Mouse (Mus musculus): Measurements from ENCODE around the gene Htr2a.

GRCm38 (mm10) chr14:74651678-74652077 is 11.0 kb downstream of the Htr2a start:
- TF ChIP-seq POLR2A (IDR thresholded peaks at IDR 0.05; ENCODE audit: low read depth, low read length) (no peak), CTCF (IDR thresholded peaks at IDR 0.05; ENCODE audit: borderline replicate concordance, insufficient read depth, low read length) (no peak)
